Mouse (Mus musculus): ENCODE measurements around the gene Cmklr1. TPM values are rescaled to one million over a fixed set of nuclear protein-coding genes. Genes with fewer than 3 reads are reported as not detected.

The Cmklr1 gene
- total and polyA plus RNA-seq, 2 experiments from 2014 or later, result 1.1 to 2.7 TPM

GRCm38 (mm10) chr5:113611771-113612233, 38.4 kb downstream of the Cmklr1 start:
- H3K27ac ChIP-seq (ENCODE audit: low read depth, low read length), result no peak overlapping the region
- WGBS, result 86% methylated on average over 12 of the region's 12 CpGs
- H3K27me3 ChIP-seq (ENCODE audit: insufficient read depth, low read length), result no peaks in the 10 kb centered on the region
- DNase-seq (ENCODE audit: low spot score), result no peak
- H3K4me1 ChIP-seq (ENCODE audit: insufficient read depth, low read length), result no peaks in the 10 kb centered on the region
- no peak overlapping the region for H3K4me2 ChIP-seq (ENCODE audit: low read depth, low read length, poor library complexity, severe bottlenecking)
- no peak overlapping the region for H3K9ac ChIP-seq (replicated peaks; ENCODE audit: low read length, poor library complexity, severe bottlenecking)
- no peak for ATAC-seq (ENCODE audit: low FRiP score)
- no peak for TF ChIP-seq CTCF (IDR thresholded peaks at IDR 0.05)
- H3K9me3 ChIP-seq (ENCODE audit: low read length), result no peaks in the 10 kb centered on the region
- no peaks in the 10 kb centered on the region for H3K36me3 ChIP-seq (ENCODE audit: insufficient read depth, low read length)
- no peak overlapping the region for H3K4me3 ChIP-seq (ENCODE audit: low read depth, low read length)

- Histone ChIP-seq H3K9ac (replicated peaks; ENCODE audit: low read length, poor library complexity, severe bottlenecking) (no peak overlapping the region), H3K4me3 (ENCODE audit: low read depth, low read length) (no peak overlapping the region), H3K36me3 (ENCODE audit: insufficient read depth, low read length) (no peaks in the 10 kb centered on the region), H3K4me1 (ENCODE audit: insufficient read depth, low read length) (no peaks in the 10 kb centered on the region), H3K4me2 (ENCODE audit: low read depth, low read length, poor library complexity, severe bottlenecking) (no peak overlapping the region), H3K27ac (ENCODE audit: low read depth, low read length) (no peak overlapping the region), H3K27me3 (ENCODE audit: insufficient read depth, low read length) (no peaks in the 10 kb centered on the region), H3K9me3 (ENCODE audit: low read length) (no peaks in the 10 kb centered on the region)
- ATAC-seq (ENCODE audit: low FRiP score), result no peak
- WGBS, result 73% methylated on average over 6 of the region's 6 CpGs
- TF ChIP-seq CTCF (IDR thresholded peaks at IDR 0.05), result no peak
- DNase-seq (ENCODE audit: low spot score), result no peak
Measured at GRCm38 (mm10) chr5:113611131-113611530, 39.1 kb downstream of the Cmklr1 start.

DNA sequence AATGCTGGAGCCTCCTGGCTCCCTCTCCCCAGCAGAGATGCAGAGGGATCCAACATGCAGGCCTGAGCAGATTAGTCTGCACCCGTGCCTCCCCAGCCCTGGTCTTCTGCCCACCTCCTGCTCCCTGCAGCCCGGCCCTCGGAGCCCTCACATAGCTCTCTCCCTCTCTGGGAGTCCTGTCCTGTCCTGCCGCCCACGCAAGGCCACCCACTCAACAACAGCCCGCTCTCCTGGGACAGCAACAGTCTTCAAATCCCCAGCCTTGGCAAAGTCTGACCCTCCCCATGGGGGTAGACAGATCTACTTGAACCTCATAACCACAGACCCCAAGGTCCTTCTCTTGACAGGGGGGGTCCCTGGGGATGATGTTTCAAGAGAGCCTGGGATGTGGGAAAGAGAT, 39.7 kb downstream of the Cmklr1 start:
- Histone ChIP-seq H3K9ac (replicated peaks; ENCODE audit: low read length, poor library complexity, severe bottlenecking) (no peak overlapping the region), H3K27ac (ENCODE audit: low read depth, low read length) (no peak overlapping the region), H3K9me3 (ENCODE audit: low read length) (no peaks in the 10 kb centered on the region), H3K4me1 (ENCODE audit: insufficient read depth, low read length) (no peaks in the 10 kb centered on the region), H3K4me3 (ENCODE audit: low read depth, low read length) (no peak overlapping the region), H3K4me2 (ENCODE audit: low read depth, low read length, poor library complexity, severe bottlenecking) (no peak overlapping the region), H3K27me3 (ENCODE audit: insufficient read depth, low read length) (no peaks in the 10 kb centered on the region), H3K36me3 (ENCODE audit: insufficient read depth, low read length) (no peaks in the 10 kb centered on the region)
- WGBS, result 60% methylated on average over 6 of the region's 6 CpGs
- TF ChIP-seq CTCF (IDR thresholded peaks at IDR 0.05), result no peak
- ATAC-seq (ENCODE audit: low FRiP score), result no peak
- DNase-seq (ENCODE audit: low spot score), result no peak

- no peaks in the 10 kb centered on the region for H3K9me3 ChIP-seq (ENCODE audit: low read length)
- no peak overlapping the region for H3K27ac ChIP-seq (ENCODE audit: low read depth, low read length)
- no peak overlapping the region for H3K9ac ChIP-seq (replicated peaks; ENCODE audit: low read length, poor library complexity, severe bottlenecking)
- TF ChIP-seq CTCF (IDR thresholded peaks at IDR 0.05), result no peak
- H3K36me3 ChIP-seq (ENCODE audit: insufficient read depth, low read length), result no peaks in the 10 kb centered on the region
- ATAC-seq (ENCODE audit: low FRiP score) (no peak), DNase-seq (ENCODE audit: low spot score) (no peak)
- no peak overlapping the region for H3K4me2 ChIP-seq (ENCODE audit: low read depth, low read length, poor library complexity, severe bottlenecking)
- 64% methylated on average over 5 of the region's 5 CpGs for WGBS
- no peaks in the 10 kb centered on the region for H3K4me1 ChIP-seq (ENCODE audit: insufficient read depth, low read length)
- no peaks in the 10 kb centered on the region for H3K27me3 ChIP-seq (ENCODE audit: insufficient read depth, low read length)
- H3K4me3 ChIP-seq (ENCODE audit: low read depth, low read length), result no peak overlapping the region
Measured at GRCm38 (mm10) chr5:113609891-113610290, 40.3 kb downstream of the Cmklr1 start.

DNA sequence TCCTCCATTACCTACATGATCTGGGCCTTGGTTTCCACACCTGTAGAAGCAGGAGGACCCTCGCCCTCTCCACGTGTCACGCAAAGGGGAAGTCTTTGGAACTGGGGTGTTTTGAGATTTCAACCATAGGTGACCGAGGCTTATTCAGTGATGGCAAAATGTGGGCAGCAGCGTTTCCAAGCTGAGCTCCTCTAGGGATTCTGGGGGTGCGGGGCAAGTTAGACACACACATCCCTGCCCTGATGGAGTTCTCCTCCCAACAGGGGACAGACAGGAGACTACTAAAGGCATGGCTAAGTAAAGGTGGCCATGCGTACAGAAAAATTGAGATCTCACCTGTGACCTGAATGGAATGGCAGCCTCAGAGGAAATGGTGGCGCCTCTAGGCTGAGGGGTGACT, 41.7 kb downstream of the Cmklr1 start:
- whole genome bisulfite sequencing, result 83% methylated on average over 8 of the region's 8 CpGs
- Histone ChIP-seq H3K27me3 (ENCODE audit: insufficient read depth, low read length) (no peaks in the 10 kb centered on the region), H3K4me2 (ENCODE audit: low read depth, low read length, poor library complexity, severe bottlenecking) (no peak overlapping the region), H3K9ac (replicated peaks; ENCODE audit: low read length, poor library complexity, severe bottlenecking) (no peak overlapping the region), H3K4me3 (ENCODE audit: low read depth, low read length) (no peak overlapping the region), H3K9me3 (ENCODE audit: low read length) (no peaks in the 10 kb centered on the region), H3K4me1 (ENCODE audit: insufficient read depth, low read length) (no peaks in the 10 kb centered on the region), H3K27ac (ENCODE audit: low read depth, low read length) (no peak overlapping the region), H3K36me3 (ENCODE audit: insufficient read depth, low read length) (no peaks in the 10 kb centered on the region)
- no peak for ATAC-seq (ENCODE audit: low FRiP score)
- TF ChIP-seq CTCF (IDR thresholded peaks at IDR 0.05), result no peak
- no peak for DNase-seq (ENCODE audit: low spot score)

DNA sequence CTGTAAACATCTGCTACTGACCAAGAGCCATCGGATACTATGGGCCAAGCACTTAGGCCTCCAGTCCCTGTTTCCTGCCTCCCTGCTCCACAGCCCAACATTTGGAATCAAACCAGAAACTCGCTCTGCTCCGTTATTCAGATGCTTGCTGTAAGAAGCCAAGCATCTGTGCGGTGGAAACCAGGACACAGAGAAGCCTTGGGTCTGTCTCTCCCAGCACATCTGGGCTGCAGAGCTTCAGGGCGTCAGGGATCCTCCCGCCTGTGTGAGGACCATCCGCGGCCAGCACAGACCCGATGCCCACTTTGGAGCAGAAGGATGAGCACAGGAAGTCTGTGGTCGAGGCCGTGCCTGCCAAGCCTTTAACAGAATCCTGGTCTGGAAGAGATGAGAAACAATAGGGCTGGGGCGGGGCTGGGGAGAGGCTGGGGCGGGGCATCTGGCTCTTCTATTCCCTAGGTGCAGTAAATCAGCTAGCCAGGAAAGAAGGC, 42.2 kb downstream of the Cmklr1 start:
- no peak overlapping the region for H3K9ac ChIP-seq (replicated peaks; ENCODE audit: low read length, poor library complexity, severe bottlenecking)
- H3K27ac ChIP-seq (ENCODE audit: low read depth, low read length), result 0 out of 2 replicates have a peak overlapping the region, but pooled peaks have one; percentile 21
- H3K4me3 ChIP-seq (ENCODE audit: low read depth, low read length), result no peak overlapping the region
- H3K4me1 ChIP-seq (ENCODE audit: insufficient read depth, low read length), result no peaks in the 10 kb centered on the region
- TF ChIP-seq CTCF (IDR thresholded peaks at IDR 0.05), result no peak
- no peak for ATAC-seq (ENCODE audit: low FRiP score)
- no peak overlapping the region for H3K4me2 ChIP-seq (ENCODE audit: low read depth, low read length, poor library complexity, severe bottlenecking)
- H3K36me3 ChIP-seq (ENCODE audit: insufficient read depth, low read length), result no peaks in the 10 kb centered on the region
- no peaks in the 10 kb centered on the region for H3K9me3 ChIP-seq (ENCODE audit: low read length)
- WGBS, result 34% methylated on average over 13 of the region's 13 CpGs
- DNase-seq (ENCODE audit: low spot score), result no peak
- no peaks in the 10 kb centered on the region for H3K27me3 ChIP-seq (ENCODE audit: insufficient read depth, low read length)
